Mouse (Mus musculus) CH12.LX (cell line): ENCODE results near the gene Gm5788. TPM values are rescaled to one million over a fixed set of nuclear protein-coding genes. Genes with fewer than 3 reads are reported as not detected.
"Not testable (repeated sequence)": the region's sequence is repeated elsewhere in the genome, so short reads cannot be mapped to it uniquely, and the experiment has no call there.

Source experiments
- DNase-seq: peaks from one replicate; pipeline ENCODE4 v3.0.0-alpha.2; 2013; ENCODE audit errors: extremely low read depth
- H3K27ac ChIP-seq: 2 replicates; pipeline ENCODE4 v1.5.1; 2012; ENCODE audit warnings: low read depth, mild to moderate bottlenecking, control low read depth, moderate library complexity; ENCODE audit not compliant: insufficient read depth
- H3K27me3 ChIP-seq: replicated peaks from 2 replicates; pipeline ENCODE3; 2012; ENCODE audit warnings: inconsistent platforms
- H3K36me3 ChIP-seq, 2 experiments: replicated peaks in 1 of 2; 2 replicates each; pipeline versions ENCODE3 to v1.6.1; 2012; ENCODE audit warnings: inconsistent platforms in 1 of 2, low read length in 1 of 2, mild to moderate bottlenecking in 1 of 2, mixed read lengths in 1 of 2, moderate library complexity in 1 of 2; ENCODE audit not compliant: control insufficient read depth in 1 of 2, insufficient read depth in 1 of 2
- H3K4me1 ChIP-seq, 2 experiments: 2 replicates each; pipeline ENCODE4 v1.6.1; 2012; ENCODE audit warnings: inconsistent platforms in 1 of 2, moderate library complexity in 1 of 2; ENCODE audit not compliant: insufficient read depth in 2 of 2, control insufficient read depth in 1 of 2
- H3K4me2 ChIP-seq: 2 replicates; pipeline ENCODE4 v1.6.1; 2012; ENCODE audit warnings: low read depth, mild to moderate bottlenecking, control low read depth; ENCODE audit not compliant: poor library complexity, insufficient read depth, severe bottlenecking
- H3K4me3 ChIP-seq, 3 experiments: fragments of 150-350 bp in 1 of 3; sonication (generic) in 1 of 3; replicated peaks in 1 of 3; 2 replicates each; pipeline versions ENCODE3 to v1.5.1; 2011 to 2012; ENCODE audit warnings: low read depth in 2 of 3, low read length in 2 of 3, mild to moderate bottlenecking in 2 of 3, moderate library complexity in 2 of 3, control low read depth in 1 of 3, improper control_type of control experiment in 1 of 3, inconsistent platforms in 1 of 3, mixed read lengths in 1 of 3; ENCODE audit not compliant: poor library complexity in 1 of 3
- H3K79me2 ChIP-seq: replicated peaks from 2 replicates; pipeline ENCODE4 v1.6.1; 2012; ENCODE audit warnings: mild to moderate bottlenecking, moderate library complexity; ENCODE audit not compliant: control insufficient read depth, poor library complexity, insufficient read depth, severe bottlenecking; ENCODE audit errors: extremely low read depth
- H3K9ac ChIP-seq: 2 replicates; pipeline ENCODE4 v1.6.1; 2012; ENCODE audit warnings: low read depth, mild to moderate bottlenecking, control low read depth, moderate library complexity; ENCODE audit not compliant: insufficient read depth
- H3K9me3 ChIP-seq: replicated peaks from 2 replicates; pipeline ENCODE3; 2012; ENCODE audit warnings: low read length, inconsistent platforms, mixed read lengths
- CHD2 ChIP-seq: IDR thresholded peaks from 2 replicates; pipeline ENCODE4 v1.6.1; 2011; ENCODE audit warnings: low read length, improper control_type of control experiment
- ETS1 ChIP-seq: conservative IDR thresholded peaks from 2 replicates; pipeline ENCODE4 v1.6.1; 2012; ENCODE audit warnings: low read depth, mild to moderate bottlenecking, inconsistent platforms, low read length, improper control_type of control experiment, moderate library complexity
- JUND ChIP-seq: conservative IDR thresholded peaks from 2 replicates; pipeline ENCODE4 v1.6.1; 2011; ENCODE audit warnings: low read depth, low read length, improper control_type of control experiment
- MAX ChIP-seq: IDR thresholded peaks from 2 replicates; pipeline ENCODE4 v1.6.1; 2011; ENCODE audit warnings: low read length, improper control_type of control experiment
- MEF2A ChIP-seq: IDR thresholded peaks from 2 replicates; pipeline ENCODE4 v1.6.1; 2014; ENCODE audit warnings: low read depth, mild to moderate bottlenecking, inconsistent platforms, low read length, improper control_type of control experiment, borderline replicate concordance
- MXI1 ChIP-seq: IDR thresholded peaks from 2 replicates; pipeline ENCODE4 v1.6.1; 2011; ENCODE audit warnings: mild to moderate bottlenecking, low read depth, low read length, improper control_type of control experiment
- MYC ChIP-seq: IDR thresholded peaks from 2 replicates; pipeline ENCODE4 v1.6.1; 2011; ENCODE audit warnings: low read depth, mild to moderate bottlenecking, improper control_type of control experiment, low read length
- NELFE ChIP-seq: IDR thresholded peaks from 2 replicates; pipeline ENCODE4 v1.6.1; 2011; ENCODE audit warnings: low read depth, low read length, improper control_type of control experiment
- NRF1 ChIP-seq: IDR thresholded peaks from 2 replicates; pipeline ENCODE4 v1.6.1; 2014; ENCODE audit warnings: low read depth, mild to moderate bottlenecking, inconsistent platforms, low read length, improper control_type of control experiment, moderate library complexity
- POLR2AphosphoS2 ChIP-seq: IDR thresholded peaks from 2 replicates; pipeline ENCODE4 v1.6.1; 2011; ENCODE audit warnings: low read depth, low read length, improper control_type of control experiment
- RAD21 ChIP-seq: IDR thresholded peaks from 2 replicates; pipeline ENCODE4 v1.6.1; 2011; ENCODE audit warnings: low read depth, mild to moderate bottlenecking, low read length, improper control_type of control experiment, moderate library complexity
- USF1 ChIP-seq: IDR thresholded peaks from 2 replicates; pipeline ENCODE4 v1.6.1; 2014; ENCODE audit warnings: low read depth, mild to moderate bottlenecking, inconsistent platforms, low read length, improper control_type of control experiment
- ZC3H11A ChIP-seq: IDR thresholded peaks from 2 replicates; pipeline ENCODE4 v1.6.1; 2012; ENCODE audit warnings: low read depth, mild to moderate bottlenecking, inconsistent platforms, low read length, improper control_type of control experiment
- ZMIZ1 ChIP-seq: IDR thresholded peaks from 2 replicates; pipeline ENCODE4 v1.6.1; 2012; ENCODE audit warnings: low read depth, mild to moderate bottlenecking, inconsistent platforms, low read length, improper control_type of control experiment
- dilution Hi-C: fragments of 300-500 bp; cut with MboI; formaldehyde crosslinking; loops from 2 replicates; pipeline ENCODE4 v1.14.3; 2020; ENCODE audit warnings: low sequenced_read_pairs; ENCODE audit not compliant: extremely low pct_unique_long_range_greater_than_20kb, extremely low pct_ligation_motif_present
- in situ Hi-C: fragments of 300-500 bp; cut with MboI; formaldehyde crosslinking; loops from 3 replicates; pipeline ENCODE4 v1.14.3; 2019; ENCODE audit warnings: low sequenced_read_pairs, low pct_ligation_motif_present, low pct_unique_long_range_greater_than_20kb, mixed read lengths
- polyA plus RNA-seq: library from polyadenylated mRNA; unstranded; fragments of >175 nt; gene quantifications from 2 replicates; pipeline ENCODE4 v1.2.1, GENCODE M21; 2012; ENCODE audit warnings: low read depth; ENCODE audit not compliant: insufficient read length
- total RNA-seq, 2 experiments: library from RNA; depleted of rRNA; stranded (reverse); fragments of 300-350 nt in 1 of 2; fragments of >200 nt in 1 of 2; gene quantifications; 2 replicates each; pipeline ENCODE4 v1.2.3; 2012 to 2014

Gene Gm5788
- total RNA-seq (2012; rRNA removed) (not detected in 2 replicates), total RNA-seq (2014; rRNA removed) (not detected in 2 replicates), polyA plus RNA-seq (not detected in 2 replicates)

GRCm38 (mm10) chr12:87494421-87494820 lies at the start of gene Gm5788:
Gene Gm5788, plus strand, starts transcription at chr12:87494721.
- dilution Hi-C loops, H3K9me3 ChIP-seq, H3K9ac ChIP-seq, H3K4me3 ChIP-seq, H3K4me1 ChIP-seq, DNase-seq, in situ Hi-C loops, H3K27ac ChIP-seq, H3K79me2 ChIP-seq, H3K4me2 ChIP-seq, H3K27me3 ChIP-seq, H3K36me3 ChIP-seq: not testable (repeated sequence)

GRCm38 (mm10) chr12:87449456-87449855 lies 45.1 kb upstream of the Gm5788 start:
- Histone ChIP-seq H3K79me2 (peaks cover 29% of the 10 kb centered on the region), H3K36me3 (peaks cover 64 to 88% of the 10 kb centered on the region in 2 experiments), H3K9me3 (no peaks in the 10 kb centered on the region), H3K27ac (no peak overlapping the region), H3K9ac (no peak overlapping the region), H3K4me2 (no peak overlapping the region), H3K4me1 (peaks cover 0 to 21% of the 10 kb centered on the region in 2 experiments; a peak in 2 of 4 replicates), H3K4me3 (no peak overlapping the region), H3K27me3 (no peaks in the 10 kb centered on the region)
- in situ Hi-C loops: no loop called here
- TF ChIP-seq ETS1: no peak
- TF ChIP-seq NRF1: no peak
- TF ChIP-seq JUND: no peak
- TF ChIP-seq RAD21: no peak
- TF ChIP-seq NELFE: no peak
- TF ChIP-seq POLR2AphosphoS2: no peak
- TF ChIP-seq MYC: no peak
- TF ChIP-seq ZMIZ1: no peak
- no peak for TF ChIP-seq CHD2
- no peak for TF ChIP-seq ZC3H11A
- TF ChIP-seq USF1: no peak
- no peak for TF ChIP-seq MAX
- no peak for TF ChIP-seq MEF2A
- no peak for TF ChIP-seq MXI1
- dilution Hi-C loops: no loop called here
- no peak for DNase-seq
